Mouse (Mus musculus): ENCODE data around the gene Gm28308.

Gm28308 gene

GRCm38 (mm10) chr6:52165441-52166370 is 47.4 kb downstream of the Gm28308 start:
- no peak for DNase-seq

DNA sequence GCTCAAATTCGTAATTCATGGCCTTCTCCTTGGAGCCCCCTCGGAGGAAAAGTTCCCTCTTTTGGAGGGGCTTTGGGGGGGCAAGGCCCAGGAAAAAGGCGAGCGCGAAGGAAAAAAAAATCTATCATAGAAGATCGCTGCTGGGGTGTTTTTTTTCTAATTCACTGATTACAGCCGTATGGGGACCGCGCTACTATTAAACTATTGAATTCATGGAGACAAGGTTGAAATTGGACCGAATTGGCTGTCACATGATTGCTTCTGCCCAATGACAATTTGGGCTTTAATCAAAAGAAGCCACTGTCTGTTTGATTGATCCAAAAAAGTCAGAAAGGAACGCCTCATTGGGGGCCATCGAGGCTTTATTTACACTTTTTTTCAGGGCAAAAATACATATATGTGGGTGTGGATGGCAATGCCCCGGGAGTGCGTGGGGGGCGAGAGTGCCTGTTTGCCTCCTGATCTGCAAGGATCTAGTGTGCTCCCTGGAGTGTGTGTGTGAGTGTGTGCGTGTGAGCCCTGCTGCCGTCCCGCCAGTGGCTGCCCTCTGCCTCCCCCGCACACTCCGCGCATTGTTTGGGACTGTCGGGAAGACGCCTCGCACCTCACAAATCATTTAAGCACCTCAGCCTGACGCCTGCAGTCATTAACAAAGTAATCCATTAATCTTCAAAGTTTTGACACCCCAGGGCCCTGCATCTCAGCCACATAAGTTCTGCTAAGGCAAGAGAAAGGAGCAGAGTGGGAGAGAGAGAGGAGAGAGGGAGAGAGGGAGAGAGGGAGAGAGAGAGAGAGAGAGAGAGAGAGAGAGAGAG is 48.3 kb downstream of the Gm28308 start, which contains the start of gene Hoxa2:
Hoxa2 (minus strand) TSS at position 206 of the 815 bp plus-strand sequence.
- no peak for DNase-seq

DNA sequence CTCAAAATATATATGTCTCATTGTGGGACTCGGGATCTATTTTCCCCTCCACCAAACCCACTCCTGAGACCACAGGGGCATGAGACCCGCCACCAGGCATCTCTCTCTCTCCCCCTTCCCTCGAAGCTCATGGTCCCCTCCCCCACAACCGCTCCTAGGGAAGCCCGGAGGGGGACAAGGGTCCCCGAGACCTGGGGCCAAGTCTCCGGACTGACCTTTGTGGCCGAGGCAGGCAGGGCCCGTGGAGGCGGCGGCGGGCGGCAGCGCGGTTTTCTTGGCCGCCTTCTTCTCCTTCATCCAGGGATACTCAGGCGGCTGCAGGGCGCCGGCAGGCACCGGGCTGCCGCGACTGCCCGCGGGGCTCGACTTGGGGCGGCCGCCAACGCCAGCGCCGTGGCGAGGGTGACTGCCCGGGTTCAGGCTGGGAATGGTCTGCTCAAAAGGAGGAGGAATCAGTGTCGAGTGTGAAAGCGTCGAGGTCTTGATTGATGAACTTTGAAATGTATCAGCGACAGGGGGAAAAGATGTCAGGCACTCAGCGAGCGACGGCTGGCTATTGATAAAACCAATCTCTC is 49.0 kb downstream of the Gm28308 start:
- peak in 1 of 2 experiments; percentile 12 for DNase-seq

DNA sequence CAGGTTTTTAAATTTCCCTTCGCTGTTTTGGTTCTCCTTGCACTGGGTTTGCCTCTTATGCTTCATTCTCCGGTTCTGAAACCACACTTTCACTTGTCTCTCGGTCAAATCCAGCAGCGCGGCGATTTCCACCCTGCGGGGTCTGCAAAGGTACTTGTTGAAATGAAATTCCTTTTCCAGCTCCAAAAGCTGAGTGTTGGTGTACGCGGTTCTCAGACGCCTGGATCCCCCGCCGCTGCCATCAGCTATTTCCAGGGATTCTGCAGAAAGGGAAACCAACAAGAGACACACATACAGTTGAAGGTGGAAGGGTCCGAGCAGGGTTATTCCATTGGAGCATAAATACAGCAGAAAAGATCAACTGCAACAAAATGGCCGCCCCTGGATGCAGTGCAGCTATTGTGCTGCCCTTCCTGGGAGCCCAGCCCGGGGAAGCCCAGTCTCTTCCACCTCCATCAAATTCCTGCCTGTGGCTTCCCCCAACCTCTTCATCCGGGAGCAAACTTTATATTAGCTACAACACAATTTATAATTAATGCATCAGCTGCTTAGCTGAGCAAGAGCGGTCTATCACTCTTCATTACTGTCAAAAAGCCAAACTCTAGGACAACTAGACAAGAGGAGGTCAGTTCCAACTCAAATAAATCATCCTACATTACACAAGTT is 49.6 kb downstream of the Gm28308 start:
- DNase-seq: peak in 1 of 2 experiments; percentile 12

- peak in 1 of 2 experiments; percentile 16 for DNase-seq
Observed at GRCm38 (mm10) chr6:52162611-52163365, 50.4 kb downstream of the Gm28308 start.

- DNase-seq: no peak
Observed at GRCm38 (mm10) chr6:52162093-52162380, 51.1 kb downstream of the Gm28308 start.

- DNase-seq: no peak
Observed at GRCm38 (mm10) chr6:52161336-52162092, 51.6 kb downstream of the Gm28308 start.

DNA sequence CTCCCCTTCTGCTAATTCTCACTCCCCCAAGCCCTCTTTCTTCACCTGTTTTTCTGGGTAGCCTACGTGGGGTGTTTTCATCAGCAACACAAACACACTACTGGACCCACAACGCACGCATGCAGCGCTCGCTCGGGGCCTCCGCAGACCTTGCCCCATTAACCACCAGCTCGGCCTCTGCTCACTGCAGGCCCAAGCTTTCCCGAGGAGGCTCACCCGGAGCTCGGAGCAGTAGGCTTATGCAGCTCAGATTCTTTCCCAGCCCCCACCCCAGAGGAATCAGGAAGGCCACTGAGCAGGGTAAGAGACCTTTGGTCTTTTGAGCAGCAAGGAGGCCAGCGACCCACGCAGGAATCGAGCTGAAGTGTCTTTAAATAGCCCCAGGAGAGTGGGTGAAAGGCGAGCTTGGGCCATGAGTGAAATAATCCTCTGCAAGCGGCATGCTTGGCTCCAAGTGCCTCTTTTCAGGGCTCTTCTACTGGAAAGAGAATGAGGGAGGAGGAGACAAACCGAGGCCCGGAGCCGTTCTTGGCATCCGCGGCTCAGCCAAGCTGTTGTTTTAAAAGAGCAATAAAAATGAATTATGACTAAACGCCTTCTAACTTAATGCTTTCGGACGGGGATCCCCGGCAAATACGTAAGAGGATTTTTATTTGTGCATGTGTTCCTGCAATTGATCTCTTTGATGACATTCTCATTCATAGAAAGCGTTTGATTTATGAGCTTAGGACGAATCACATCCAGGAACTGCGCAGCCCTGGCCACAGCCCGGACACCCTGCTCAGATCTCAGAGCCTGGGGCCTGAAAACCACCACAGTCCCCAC is 52.4 kb downstream of the Gm28308 start:
- DNase-seq: no peak

GRCm38 (mm10) chr6:52159979-52160378 is 53.2 kb downstream of the Gm28308 start:
- DNase-seq: no peak

GRCm38 (mm10) chr6:52159164-52159761 is 53.9 kb downstream of the Gm28308 start:
- no peak for DNase-seq

GRCm38 (mm10) chr6:52158276-52159051 is 54.7 kb downstream of the Gm28308 start, which contains the start of gene Hoxa1:
Hoxa1 (minus strand) TSS chr6:52158317.
- DNase-seq: no peak

- no peak for DNase-seq
Observed at GRCm38 (mm10) chr6:52157466-52158275, 55.5 kb downstream of the Gm28308 start.

DNA sequence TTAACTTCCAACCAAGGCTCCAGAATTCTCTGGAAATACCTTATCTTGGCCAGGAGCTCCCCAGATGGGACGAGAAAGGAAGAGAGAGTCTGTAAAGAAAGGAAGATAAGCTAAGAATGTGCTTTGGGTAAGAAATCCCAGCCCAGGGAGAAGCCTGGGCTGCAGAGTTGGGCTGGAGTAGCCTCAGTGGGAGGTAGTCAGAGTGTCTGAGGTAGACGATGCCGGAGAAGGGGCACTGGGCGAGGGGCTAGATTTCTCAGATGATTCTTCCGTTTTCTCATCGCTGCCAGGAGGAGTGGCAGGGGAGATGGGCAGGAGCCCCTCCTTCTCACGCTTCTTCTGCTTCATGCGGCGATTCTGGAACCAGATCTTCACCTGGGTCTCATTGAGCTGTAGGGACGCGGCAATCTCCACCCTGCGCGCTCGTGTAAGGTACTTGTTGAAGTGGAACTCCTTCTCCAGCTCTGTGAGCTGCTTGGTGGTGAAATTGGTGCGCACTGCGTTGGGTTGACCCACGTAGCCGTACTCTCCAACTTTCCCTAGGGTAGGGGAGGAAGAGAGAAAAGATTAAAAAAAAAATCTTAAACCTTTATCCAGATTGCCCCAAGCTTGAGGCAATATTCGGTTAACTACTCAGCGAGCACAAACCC is 56.5 kb downstream of the Gm28308 start:
- DNase-seq: no peak

DNA sequence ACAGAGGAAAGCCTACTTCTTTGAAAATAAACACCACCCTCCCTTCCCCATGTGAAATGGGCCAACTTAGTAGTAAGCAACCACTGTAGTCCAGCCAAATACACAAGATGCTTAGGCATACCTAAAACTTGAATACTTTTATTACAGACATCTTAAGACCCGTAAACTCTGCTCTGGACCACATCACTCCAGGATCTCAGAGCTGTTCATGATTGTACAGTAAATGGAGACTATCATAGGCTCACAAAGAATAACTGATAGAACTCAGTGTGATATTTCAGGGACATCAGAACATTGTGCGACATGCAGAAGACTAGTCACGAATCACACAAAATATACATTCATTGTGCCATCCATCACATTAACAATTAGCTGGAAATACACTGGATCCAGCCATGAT is 57.7 kb downstream of the Gm28308 start:
- no peak for DNase-seq

- DNase-seq: no peak
Observed at GRCm38 (mm10) chr6:52154044-52154443, 59.1 kb downstream of the Gm28308 start.

- no peak for DNase-seq
Observed at GRCm38 (mm10) chr6:52153270-52153669, 59.9 kb downstream of the Gm28308 start.
